Mouse (Mus musculus) liver, embryonic 13.5 days (tissue): ENCODE data around the gene Vmn2r113. TPM values are rescaled to one million over a fixed set of nuclear protein-coding genes. Genes with fewer than 3 reads are reported as not detected.
"Not testable (repeated sequence)": the region's sequence is repeated elsewhere in the genome, so short reads cannot be mapped to it uniquely, and the experiment has no call there.

Experiments
- ATAC-seq: fragments of 200-750 bp; cut with Nextera tagmentation; 2 replicates; pipeline ENCODE4 v1.8.0; 2017; ENCODE audit warnings: low read depth, mild to moderate bottlenecking, moderate number of reproducible peaks, moderate library complexity
- DNase-seq: peaks from one replicate; pipeline ENCODE4 v3.0.0; 2022
- H3K27ac ChIP-seq: fragments of 300-500 bp; sonication (generic); 2 replicates; pipeline ENCODE4 v1.5.1; 2015; ENCODE audit warnings: moderate library complexity, mild to moderate bottlenecking, inconsistent platforms
- H3K27me3 ChIP-seq: fragments of 300-500 bp; sonication (generic); 2 replicates; pipeline ENCODE4 v1.6.1; 2015; ENCODE audit warnings: mild to moderate bottlenecking, inconsistent platforms
- H3K36me3 ChIP-seq: fragments of 300-500 bp; sonication (generic); 2 replicates; pipeline ENCODE4 v1.6.1; 2015; ENCODE audit warnings: mild to moderate bottlenecking, inconsistent platforms
- H3K4me1 ChIP-seq: fragments of 300-500 bp; sonication (generic); replicated peaks from 2 replicates; pipeline ENCODE4 v1.6.1; 2015; ENCODE audit warnings: inconsistent platforms
- H3K4me2 ChIP-seq: fragments of 300-500 bp; sonication (generic); 2 replicates; pipeline ENCODE4 v1.6.1; 2015; ENCODE audit warnings: inconsistent platforms, mild to moderate bottlenecking, moderate library complexity
- H3K4me3 ChIP-seq: fragments of 300-500 bp; sonication (generic); replicated peaks from 2 replicates; pipeline ENCODE4 v1.5.1; 2015; ENCODE audit warnings: mild to moderate bottlenecking, inconsistent platforms
- H3K9ac ChIP-seq: fragments of 300-500 bp; sonication (generic); 2 replicates; pipeline ENCODE4 v1.6.1; 2015; ENCODE audit warnings: mild to moderate bottlenecking, inconsistent platforms
- H3K9me3 ChIP-seq: fragments of 300-500 bp; sonication (generic); replicated peaks from 2 replicates; pipeline ENCODE4 v1.6.1; 2016; ENCODE audit warnings: inconsistent platforms
- WGBS: fragments of 180-500 bp; shearing (Covaris S2); methylation state at CpG from one replicate; pipeline ENCODE4 v1.1.7; 2015; ENCODE audit not compliant: insufficient replicate concordance; 5-methylcytosine and 5-hydroxymethylcytosine counted together
- polyA plus RNA-seq: library from polyadenylated mRNA; unstranded; fragments of >200 nt; fragmentation: Nextera tagmentation; extraction: Ambion mirVana; gene quantifications from 2 replicates; pipeline ENCODE4 v1.2.1, GENCODE M21; 2015

Gene Vmn2r113
- polyA plus RNA-seq = not detected in 2 replicates

GRCm38 (mm10) chr17:22942684-22943083 is at the start of gene Vmn2r113:
Vmn2r113 (plus strand) TSS chr17:22942984.
- no CpG with 5 or more reads among the region's 4 CpGs for WGBS
- not testable (repeated sequence) for H3K27ac ChIP-seq, H3K4me3 ChIP-seq, H3K27me3 ChIP-seq, H3K4me1 ChIP-seq, H3K9ac ChIP-seq, H3K4me2 ChIP-seq, H3K9me3 ChIP-seq, H3K36me3 ChIP-seq, DNase-seq, ATAC-seq

Other genes with a start within 250 kb of the Vmn2r113 start
- 1.8 and 2.2 TPM in 2 replicates for gene Zfp945, start 75.8 kb upstream of the Vmn2r113 start, polyA plus RNA-seq
- not detected in 2 replicates for gene Vmn2r-ps130, start 118.2 kb downstream of the Vmn2r113 start, polyA plus RNA-seq